Mouse (Mus musculus) layer of hippocampus, postnatal 25 days (tissue): Measurements from ENCODE around the gene Gdap2. TPM values are rescaled to one million over a fixed set of nuclear protein-coding genes. Genes with fewer than 3 reads are reported as not detected.

Experiments used
- DNase-seq, 2 experiments: peaks; one replicate each; pipeline ENCODE4 v3.0.0; 2022; ENCODE audit warnings: mixed read lengths in 2 of 2, low spot score in 1 of 2; ENCODE audit errors: extremely low spot score in 1 of 2
- total RNA-seq, 2 experiments: library from RNA; stranded (reverse); gene quantifications; 2 replicates each; pipeline ENCODE4 v1.2.3; 2021

The Gdap2 gene
- total RNA-seq, 2 experiments from 2014 or later, result 33.0 to 43.1 TPM

DNA sequence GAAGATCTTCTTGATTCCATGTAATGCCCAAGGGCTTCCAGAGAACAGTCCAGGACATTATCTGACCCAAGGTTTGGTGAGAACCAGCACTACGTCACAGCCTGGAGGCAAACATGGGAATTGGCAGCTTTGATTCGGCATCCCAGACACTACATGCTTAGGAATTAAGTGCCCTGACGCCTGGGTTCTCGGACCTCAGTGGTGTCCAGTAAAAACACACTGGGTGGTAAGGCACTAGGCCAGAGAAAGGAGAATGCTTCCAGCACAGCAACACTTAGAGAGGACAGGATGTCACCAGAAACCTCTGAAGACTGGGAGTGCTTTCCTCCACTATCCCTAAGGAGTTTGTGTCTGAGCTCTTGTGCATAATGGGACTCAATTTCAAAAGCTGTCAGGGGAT lies 80.0 kb downstream of the Gdap2 start:
- DNase-seq, result no peak

DNA sequence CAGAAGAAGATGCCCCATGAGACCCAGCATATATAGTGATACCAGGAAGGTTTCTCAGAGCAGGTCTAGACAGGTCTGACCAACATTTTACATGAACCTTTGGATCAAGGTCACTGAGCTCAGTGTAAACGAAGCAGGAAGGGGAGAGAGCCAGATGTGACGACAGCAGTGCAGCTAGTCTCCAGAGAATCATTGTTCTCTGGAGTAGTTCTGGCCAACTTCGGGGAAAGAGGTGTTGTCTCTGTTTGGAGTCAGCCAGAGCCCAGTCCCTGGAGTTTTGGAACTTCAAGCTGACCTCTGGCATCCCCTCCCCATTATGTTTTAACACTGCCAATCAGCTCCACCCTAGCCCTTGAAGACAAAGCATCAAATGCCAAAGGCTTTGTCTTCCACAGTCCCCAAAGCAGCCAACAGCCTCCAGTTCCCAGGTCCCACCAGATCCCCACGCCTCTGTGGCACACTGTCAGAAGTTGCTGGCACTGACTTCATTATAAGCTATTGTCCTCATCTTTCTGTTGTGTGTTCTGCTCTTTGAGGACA lies 84.2 kb downstream of the Gdap2 start:
- no peak for DNase-seq

Other genes starting within 250 kb of the Gdap2 start
- gene Wdr3, start within 50 bp of the Gdap2 start, total RNA-seq, result 10 to 100 TPM; 22.8 to 25.0 TPM